Mouse (Mus musculus): ENCODE results near the gene Cacnb3.
A peak's percentile ranks its signal among the peaks of the same experiment; 100 is the strongest.

Cacnb3 gene

DNA sequence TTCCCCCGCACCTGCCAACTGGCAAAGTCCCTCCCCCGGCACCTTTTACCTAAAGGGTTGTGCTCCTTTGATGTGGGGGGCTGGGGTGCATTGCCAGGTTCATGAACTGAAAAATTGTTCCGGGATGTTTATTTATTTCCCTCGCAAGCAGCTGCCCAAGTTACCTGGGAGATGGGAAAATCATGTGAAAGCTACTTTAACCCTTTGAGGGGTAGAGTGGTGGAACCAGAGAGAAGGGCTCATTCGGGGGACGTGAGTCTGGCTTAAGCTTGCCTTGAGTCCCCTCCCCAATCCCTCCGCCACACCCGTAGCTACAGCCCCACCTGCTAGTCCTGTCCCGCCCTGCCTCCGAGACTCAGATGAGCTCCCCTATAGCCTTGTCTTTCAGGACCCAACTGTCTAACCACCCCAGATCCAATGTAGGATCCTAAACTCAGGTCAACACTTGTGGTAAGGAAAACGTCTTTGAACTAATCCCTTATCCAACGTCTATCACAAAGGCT lies 20.5 kb upstream of the Cacnb3 start:
- DNase-seq = no peak

DNA sequence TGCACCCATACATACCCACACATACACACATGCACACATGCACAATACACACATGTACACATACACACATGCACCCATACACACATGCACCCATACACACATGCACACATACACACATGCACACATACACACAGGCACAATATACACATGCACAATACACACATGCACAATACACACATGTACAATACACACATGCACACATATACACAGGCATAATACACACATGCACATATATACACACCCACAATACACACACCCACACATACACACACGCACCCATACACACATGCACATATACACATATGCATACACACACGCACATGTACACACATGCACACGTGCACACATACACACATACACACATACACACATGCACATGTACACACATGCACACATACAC lies 18.4 kb upstream of the Cacnb3 start:
- DNase-seq = no peak

DNA sequence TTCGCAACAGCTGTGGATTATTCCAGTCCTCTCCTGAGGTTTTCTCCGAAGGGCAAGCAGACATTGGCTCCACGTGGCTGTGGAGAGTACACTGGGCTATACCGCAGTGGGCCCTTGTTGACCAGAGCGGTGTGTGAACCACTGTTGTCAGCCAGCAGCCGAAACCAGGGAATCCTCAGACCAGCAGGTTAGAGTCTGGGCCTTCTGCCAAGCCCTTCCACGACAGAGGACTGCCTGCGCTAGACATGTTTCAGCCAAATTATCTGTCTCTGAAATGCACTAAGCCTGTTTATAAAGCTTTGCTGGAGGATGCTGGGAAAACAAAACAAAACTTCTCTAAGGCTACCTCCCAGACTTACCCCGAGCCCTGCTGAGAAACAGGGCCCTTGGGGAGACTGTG lies 16.1 kb upstream of the Cacnb3 start:
- no peak for DNase-seq

DNA sequence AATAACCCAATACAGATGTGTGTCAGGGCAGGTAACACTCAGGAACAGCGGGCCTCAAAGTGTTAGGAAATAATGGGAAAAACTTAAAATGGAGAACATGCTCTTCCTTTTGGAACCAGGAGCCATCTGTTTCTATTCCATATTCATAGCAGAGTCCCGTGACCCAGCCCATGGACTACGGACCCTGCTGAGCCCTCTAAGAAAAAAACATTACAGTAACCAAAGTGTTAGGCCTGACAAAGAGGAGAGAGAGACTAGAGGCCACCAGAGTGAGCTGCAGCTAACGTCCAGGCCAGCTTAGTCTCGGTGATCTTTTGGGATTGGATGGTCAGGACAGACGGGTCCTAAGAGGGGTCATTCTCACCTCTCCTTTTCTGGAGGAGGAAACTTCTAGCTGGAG lies 15.7 kb upstream of the Cacnb3 start:
- no peak for DNase-seq

DNA sequence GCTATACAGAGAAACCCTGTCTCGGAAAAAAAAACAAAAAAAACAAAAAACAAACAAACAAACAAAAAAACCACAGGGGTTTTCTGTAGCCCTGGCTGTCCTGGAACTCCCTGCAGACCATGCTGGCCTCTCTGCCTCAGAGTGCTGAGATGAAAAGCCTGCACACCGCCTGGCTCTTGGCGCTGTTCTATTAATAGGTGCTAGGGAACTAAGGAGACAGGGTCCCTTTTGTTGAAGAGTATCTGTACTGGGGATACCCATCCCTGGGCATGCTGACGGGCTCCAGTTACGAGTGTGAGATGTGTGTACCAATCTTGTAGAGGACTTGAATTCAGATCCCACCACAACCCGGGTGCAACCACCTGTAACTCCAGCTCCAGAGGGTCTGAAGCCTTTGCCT lies 14.9 kb upstream of the Cacnb3 start:
- no peak for DNase-seq

DNA sequence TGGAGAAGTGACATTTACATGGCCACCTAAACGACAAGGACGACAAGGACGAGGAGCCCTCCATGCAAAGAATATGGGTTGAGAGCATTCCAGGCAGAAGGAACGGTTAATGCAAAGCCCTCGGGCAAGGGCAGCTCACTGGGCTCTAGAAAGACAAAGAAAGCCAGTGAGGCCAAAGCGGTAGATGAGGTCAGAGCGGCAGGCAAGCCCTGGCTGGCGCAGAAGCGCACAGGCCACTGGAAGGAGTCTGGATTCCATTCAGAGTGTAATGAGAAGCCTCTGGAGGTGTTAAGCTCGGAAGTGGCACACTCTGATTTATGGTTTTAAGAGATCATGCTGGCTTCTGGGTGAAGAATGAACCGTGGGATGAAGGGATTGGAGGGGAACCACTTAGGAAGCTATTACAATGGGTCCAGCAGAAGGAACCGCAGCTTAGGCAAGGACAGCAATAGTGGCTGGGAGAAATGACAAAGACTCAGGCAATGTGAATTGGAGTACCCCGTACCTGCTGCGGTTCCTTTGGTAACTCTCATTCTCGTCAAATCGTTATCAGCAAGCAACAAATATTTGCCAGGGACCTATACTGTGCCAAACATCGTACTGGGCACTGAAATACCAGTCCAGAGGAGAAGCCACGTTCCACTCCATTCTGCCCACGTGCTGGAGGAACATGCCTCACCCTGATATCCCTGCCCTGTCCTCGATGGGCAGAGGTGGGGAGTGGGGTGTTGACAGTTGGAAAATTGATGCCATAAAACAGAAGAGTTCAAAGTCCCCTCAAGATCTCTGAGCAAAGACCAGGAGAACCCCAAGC lies 14.1 kb upstream of the Cacnb3 start:
- DNase-seq = no peak

DNA sequence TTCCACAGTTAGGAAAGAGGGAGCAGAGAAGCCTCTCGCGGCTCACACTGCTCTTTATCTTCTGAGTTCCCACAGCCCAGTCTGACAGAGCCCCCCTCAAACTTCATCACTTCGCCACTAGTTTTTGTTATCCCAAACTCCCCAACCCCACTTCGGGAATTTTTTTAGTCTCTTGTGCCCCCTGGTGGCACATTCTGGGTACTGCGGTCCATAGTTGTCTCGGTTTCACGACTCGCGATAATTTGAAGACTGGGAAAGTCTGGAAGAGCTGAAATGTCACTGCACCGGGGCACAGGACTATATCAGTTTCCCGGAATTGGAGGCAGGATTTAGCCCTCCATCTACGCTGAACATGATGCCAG lies 13.5 kb upstream of the Cacnb3 start:
- DNase-seq = peak; percentile 87

DNA sequence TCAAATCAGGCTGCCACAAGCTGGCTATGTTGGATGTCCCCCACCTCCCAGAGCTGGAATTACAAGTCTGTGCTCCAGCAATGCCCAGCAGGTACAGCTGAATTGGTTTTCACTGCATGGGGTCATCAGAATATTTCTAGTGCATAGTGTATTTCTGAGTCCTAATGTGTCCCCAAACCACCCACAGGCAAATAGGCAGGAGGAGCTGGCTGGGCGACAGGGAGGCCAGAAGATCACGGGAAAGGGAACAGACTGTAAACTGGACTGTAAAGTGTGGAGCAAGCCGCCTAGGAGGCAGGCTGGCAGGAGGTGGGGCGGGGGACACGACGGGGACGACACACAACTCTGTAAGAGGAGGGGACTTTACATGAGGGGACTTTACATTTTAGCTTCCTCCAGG lies 8.4 kb upstream of the Cacnb3 start:
- DNase-seq = no peak

DNA sequence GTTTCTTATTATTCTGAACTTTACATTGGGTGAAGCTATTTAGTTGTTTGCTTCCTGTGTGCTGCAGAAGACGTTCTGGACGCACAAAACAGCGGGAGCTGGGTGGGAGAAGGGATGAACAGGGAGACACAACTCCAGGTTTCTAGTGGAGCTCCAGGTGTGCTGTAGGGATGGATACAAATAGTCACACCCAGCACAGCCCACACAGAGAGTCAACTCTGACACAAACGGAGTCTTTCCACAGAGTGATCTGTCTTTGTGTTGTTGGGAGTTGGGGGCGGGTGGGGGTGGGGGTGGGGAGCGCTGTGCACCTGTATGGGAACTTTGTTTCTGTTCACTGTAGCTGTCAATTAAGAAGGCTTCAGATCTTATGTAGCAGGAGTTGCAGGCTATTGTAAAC lies 7.9 kb upstream of the Cacnb3 start:
- no peak for DNase-seq

DNA sequence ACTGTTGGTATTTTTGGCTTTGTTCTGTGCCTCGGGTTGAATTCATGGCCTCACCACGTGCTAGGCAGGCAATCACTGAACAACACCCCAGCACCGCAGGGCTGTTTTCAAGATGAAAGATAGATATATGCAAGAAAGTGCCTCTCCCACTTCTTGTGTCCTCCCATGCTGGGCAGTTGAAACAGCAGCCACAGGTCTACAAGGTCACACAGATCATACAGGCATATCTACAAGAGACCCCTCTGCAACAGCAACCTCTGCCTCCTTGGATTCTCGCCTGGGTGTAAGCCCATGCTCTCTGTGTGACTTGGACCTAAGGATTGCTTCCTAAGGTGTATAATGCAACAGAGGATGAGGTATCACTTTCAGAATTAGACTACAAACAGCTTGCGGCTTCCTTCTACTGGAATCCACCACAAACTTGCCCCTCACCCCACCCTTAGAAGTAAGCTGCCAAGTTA lies 7.2 kb upstream of the Cacnb3 start:
- DNase-seq = no peak

DNA sequence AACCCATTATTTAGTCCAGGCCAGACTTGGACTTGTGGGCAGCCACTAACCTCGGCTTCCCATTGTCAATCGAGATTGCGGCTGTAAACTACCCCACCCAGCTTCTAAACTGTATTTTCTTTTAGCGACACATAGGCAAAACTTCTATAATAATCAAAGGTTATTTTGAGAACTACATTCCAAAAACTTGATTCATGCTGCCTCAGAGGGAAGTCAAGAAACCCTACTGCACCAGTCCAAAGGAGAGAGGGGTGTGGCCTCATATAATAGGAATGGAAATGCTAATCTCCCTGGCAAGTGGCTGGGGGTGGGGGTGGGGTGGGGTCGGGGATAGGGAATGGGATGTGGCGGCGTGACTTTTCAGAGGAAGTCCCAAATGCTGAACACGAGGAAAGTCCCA lies 4.6 kb upstream of the Cacnb3 start:
- DNase-seq = no peak

DNA sequence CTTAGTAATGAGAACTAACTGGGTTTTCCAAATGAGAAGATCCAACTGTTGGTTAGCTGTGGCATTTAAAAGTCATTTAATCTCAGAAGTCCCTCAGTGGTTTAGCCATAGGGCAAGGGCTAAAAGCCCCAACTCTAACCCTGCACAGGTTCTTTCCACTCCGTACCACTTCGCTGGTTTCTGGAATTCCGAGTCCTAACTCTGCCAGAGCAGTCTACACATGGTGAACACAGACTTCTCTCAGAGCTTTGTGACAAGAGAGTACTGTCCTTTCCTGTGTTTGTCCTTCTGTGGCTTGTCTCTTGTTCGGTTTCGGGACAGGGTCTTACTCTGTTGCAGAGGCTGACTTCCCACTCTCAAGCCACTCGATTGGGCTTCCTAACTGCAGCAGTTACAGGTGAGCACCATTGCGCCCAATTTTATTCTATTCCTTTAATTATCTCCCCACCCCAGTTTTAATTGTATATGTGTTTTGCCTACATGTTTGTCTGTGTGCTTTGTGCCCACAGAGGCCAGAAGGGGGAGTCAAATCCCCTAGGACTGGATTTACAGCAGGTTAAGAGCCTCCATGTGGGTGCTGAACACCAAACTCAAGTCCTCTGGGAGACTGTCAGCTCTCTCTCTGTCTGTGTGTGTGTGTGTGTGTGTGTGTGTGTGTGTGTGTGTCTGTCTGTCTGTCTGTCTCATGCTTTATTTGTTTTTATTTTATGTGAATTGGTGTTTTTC lies 4.0 kb upstream of the Cacnb3 start:
- DNase-seq = no peak

DNA sequence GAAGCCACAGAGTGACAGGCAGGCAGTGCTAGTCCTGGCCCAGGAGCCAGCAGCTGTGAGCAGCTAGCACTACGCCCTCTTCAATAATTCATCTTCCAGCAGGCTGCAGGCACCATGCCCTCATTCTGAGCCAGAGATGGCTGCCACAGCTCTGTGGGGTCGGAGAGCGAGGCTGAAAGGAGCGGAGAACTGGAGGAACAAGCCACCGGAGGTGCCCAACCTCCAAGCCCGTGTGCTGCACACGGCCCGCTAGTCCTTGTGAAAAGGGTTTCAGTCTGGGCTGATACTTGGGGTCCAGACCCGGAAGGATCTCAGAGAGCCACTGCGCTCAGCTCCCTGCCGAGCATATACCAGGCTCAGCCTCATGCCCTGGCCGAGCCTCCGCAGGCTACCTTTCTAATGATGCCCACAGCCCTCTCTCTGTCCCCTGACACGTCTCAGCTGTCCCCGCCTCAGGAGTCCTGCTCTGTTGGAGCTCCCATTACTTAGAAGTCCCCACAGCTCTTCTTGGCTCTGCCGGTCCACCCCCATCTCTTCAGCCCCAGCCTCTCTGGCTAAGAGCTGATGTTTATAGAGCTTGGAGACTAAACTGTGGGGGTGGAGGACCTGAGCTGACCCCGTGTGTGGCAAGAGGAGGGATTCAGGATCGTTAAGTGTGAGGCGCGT lies 1.9 kb upstream of the Cacnb3 start:
- DNase-seq = peak; percentile 68

DNA sequence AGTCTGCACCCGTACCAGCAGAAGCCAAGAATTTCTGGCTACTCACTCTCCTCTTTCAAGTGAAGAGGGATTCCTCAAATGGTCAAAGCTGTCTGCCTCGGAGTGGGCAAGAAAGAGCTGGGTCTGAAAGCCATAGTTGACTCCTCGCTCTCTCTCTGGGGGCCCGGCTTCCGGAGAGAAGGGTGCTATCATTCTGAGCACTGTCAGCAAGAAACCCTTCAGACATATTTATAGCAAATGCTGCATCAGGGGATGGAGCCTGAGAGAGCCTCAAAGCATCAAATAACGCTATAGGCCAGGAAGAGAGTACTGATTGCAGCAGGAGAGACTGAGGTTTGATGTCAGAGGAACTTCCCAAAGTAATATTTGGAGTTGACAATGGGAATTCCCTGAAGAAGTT lies 1.2 kb upstream of the Cacnb3 start:
- no peak for DNase-seq

DNA sequence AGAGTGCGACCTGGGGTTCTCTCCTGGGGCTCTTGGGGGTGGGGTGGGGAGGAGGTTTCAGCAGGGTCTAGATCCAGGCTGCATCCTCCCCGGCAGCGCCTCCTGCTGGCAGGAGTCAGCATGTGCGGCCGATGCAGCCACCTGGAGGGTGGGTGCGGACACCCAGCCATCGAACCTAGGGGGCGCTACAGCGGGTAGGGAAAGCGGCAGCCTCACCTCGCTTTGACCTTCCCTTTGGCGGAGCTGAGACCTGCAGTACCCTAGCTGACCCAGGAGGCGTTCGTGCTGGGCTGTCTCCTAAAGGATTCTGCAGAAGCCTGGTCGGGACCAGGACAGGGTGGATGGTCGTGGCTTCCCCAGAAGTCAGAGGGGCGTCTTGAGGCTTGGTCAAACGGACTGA lies 853 bp downstream of the Cacnb3 start:
- DNase-seq = peak; percentile 92

DNA sequence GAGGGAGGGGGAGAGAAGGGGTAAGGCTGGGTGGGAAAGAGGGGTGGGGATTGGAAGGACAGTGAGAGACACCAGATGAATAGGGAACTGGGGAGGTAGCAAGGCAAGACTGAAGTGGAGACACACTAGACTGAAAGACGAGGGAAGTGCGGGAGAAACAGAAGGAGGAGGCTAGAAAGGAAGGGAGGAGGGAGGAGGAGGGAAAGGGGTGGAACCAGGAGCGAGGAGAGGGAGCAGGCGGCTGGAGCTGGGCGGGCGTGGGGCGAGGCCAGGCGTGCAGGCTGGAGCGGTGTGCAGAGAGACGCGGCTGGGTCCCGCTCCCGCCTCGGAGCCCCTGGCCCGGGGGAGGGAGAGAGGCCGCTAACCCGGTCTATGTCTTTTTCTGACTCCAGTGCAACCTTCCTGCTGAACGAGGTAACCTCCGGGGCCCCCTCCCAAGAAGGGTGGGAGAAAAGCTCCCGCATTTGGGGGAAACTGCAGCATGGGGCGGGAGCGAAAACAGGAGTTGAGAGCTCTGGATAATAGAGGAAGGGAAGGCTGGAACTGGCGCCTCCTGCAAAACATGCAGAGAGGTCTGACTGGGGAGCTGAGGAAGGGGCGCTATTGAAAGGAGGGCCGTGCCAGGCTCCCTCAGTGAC lies 1.6 kb downstream of the Cacnb3 start:
- DNase-seq = peak; percentile 77

DNA sequence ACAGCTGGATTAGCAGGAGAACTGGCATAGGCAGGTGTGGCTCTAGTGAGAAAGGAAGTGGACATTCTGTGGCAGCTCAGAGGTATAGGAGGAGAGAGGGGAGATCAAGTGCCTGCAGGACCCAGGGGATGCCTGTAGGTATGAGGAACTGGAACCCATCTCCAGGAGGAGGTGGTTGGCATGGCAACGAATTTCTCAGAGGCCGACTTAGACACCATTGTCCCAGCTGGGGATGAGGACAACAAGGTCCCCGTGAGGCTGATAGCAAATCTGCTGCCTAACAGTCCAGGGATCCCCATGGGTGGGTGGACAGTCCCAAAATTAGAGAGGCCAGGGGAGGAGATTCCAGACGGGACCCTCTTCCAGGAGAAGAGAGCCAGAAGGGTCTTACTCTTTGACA lies 2.3 kb downstream of the Cacnb3 start:
- DNase-seq = peak; percentile 55

DNA sequence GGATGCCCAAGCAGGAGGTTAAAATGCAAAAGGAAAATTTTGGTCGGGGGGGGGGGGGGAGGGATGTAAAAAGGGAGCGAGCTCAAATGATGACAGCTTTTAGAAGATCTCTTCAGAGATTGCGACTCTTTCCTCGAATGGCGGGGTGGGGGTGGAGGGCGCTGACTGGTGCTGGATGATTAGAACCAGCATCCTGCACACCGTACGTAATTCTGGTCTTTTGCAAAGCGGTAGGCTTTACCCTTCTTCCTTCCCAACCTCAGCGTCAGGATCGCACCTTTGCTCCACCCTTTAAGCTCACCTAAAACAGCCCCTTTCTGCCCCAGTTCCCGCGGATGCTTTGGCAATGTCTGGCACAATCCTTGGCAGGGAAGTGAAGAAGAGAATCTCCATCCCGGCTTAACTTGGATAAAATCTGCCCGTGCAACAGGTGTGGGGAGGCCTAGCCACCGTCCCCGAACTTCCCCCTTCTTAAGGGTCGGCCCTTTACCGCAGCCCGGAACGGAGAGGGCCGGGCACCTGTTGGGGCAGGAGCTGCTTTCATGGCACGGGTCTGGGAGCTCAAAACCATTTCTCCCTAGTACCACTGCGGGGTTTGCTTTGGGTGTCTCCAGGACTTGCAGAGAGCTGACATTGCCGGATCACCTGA lies 3.3 kb downstream of the Cacnb3 start:
- DNase-seq = no peak

DNA sequence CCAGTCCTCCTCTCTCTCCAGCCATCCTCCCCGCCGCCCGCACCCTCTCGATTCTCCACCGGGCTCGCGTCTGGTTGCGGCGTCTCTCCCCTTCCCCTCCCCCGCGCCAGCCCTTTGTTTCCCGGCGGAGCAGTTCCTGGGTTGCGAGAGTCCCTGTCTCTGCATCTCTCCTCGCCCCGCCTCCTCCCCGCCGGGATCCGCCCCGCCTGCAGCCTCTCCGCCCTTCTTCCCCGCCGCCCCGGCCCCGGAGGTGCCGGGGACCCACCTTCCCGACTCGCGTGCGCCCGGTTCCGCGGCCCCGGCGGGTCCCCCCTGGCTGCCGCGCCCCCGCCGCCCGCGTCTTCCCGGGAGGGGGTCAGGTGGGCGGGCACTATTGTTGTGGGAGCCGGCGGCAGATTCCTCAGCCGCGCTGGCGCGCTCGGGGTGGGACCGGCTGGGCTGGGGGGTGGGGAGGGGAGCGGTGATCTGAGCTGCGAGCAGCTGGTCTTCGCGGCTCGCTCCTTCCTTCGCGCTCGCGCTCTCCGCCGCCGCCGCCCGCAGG lies 4.0 kb downstream of the Cacnb3 start:
- DNase-seq = peak; percentile 91

DNA sequence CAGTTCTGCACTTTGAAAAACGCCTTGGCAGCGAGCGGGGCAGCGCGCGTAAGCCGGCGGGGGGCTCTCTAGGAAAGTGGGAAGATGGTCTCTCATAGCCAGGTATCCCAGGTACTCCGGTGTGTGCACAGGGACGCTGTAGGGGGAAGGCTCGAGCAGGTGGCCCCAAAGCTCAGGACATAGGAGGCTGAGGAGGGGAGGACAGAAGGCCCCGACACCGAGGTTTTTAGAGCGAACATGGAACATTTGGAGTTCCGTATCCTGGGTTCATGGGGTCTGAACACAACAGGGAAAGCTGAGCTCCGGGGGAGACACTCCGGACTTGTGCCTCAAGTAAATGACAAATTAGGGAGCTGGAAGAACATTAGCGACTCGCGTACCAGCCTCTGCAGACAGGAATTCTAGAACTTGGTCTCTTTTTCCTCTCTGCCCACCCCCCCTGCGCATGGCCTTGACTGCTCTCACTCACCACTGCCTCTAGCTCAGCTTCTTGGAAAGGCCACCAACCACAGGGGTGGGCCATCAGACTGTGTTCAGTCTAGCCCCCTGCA lies 4.7 kb downstream of the Cacnb3 start:
- DNase-seq = peak; percentile 63

DNA sequence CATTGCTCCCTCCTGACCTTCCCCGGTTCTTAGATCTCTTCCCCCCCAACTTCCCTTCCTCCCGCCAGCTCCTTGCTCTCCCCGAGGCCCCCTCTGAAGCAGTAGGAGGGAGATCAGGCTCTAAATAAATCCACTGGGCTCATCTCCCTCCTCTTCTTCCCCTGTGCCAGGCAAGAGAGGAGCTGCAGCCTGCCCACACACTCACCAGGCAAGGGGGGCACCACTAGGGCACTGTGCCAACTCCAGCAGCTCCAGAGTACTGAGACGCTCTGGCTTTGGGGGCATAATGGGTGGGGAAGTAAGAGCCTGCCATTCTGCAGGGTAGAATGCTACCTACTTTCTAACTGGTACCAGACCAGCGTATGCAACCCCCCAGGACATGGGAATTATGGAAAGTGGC lies 5.9 kb downstream of the Cacnb3 start:
- peak; percentile 66 for DNase-seq

DNA sequence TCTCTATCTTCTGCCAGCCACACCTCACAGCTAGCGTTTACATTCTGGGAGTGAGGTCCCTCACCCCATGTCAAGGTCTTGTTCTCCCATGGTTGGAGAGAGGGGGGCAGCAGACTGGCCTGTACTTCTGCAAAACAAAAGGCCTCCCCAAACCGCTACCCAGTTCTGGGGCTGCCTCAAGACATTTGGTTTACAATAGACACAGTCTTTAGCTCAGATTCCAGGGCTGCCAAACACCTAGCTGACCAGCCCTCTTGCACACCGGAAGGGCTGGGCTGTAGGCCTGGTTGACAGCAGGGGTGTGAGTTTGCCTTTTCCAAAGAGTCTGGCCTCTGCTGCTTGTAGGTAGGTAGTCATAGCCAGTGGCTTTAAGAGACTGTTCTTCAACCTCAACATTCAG lies 6.5 kb downstream of the Cacnb3 start:
- no peak for DNase-seq

Data from retina, postnatal 1 day (tissue).